Mouse (Mus musculus): Measurements from ENCODE around the gene Atf6b. TPM values are rescaled to one million over a fixed set of nuclear protein-coding genes. Genes with fewer than 3 reads are reported as not detected.

Gene Atf6b
- total and polyA plus RNA-seq, 3 experiments = 18.9 to 59.6 (median 34.3) TPM

GRCm38 (mm10) chr17:34621006-34621405, 25.9 kb upstream of the Atf6b start:
- Histone ChIP-seq H3K4me2 (ENCODE audit: insufficient read depth, low read depth, poor library complexity, severe bottlenecking) (no peak overlapping the region), H3K79me2 (replicated peaks; ENCODE audit: control insufficient read depth, extremely low read depth, insufficient read depth, poor library complexity, severe bottlenecking) (no peaks in the 10 kb centered on the region), H3K4me3 (replicated peaks in 1 of 3; ENCODE audit: low read depth in 2 of 3, low read length in 2 of 3, poor library complexity in 1 of 3) (no peak overlapping the region), H3K4me1 (ENCODE audit: control insufficient read depth in 1 of 2, insufficient read depth in 2 of 2) (peaks cover 2 to 3% of the 10 kb centered on the region in 2 experiments; a peak in 2 of 4 replicates), H3K36me3 (replicated peaks in 1 of 2; ENCODE audit: control insufficient read depth in 1 of 2, insufficient read depth in 1 of 2, low read length in 1 of 2) (no peaks in the 10 kb centered on the region), H3K9ac (ENCODE audit: insufficient read depth, low read depth) (no peak overlapping the region), H3K9me3 (replicated peaks; ENCODE audit: low read length) (no peaks in the 10 kb centered on the region), H3K27ac (ENCODE audit: insufficient read depth, low read depth) (no peak overlapping the region), H3K27me3 (replicated peaks) (peaks cover 9% of the 10 kb centered on the region)
- in situ Hi-C loops (cut with MboI; ENCODE audit: low pct_ligation_motif_present, low pct_unique_long_range_greater_than_20kb, low sequenced_read_pairs) = no loop called here
- TF ChIP-seq KAT2A (IDR thresholded peaks at IDR 0.05; ENCODE audit: insufficient replicate concordance, low read length) (no peak), IRF4 (IDR thresholded peaks at IDR 0.05; ENCODE audit: low read depth, low read length) (no peak), CHD1 (IDR thresholded peaks at IDR 0.05; ENCODE audit: low read depth, low read length) (no peak), CHD2 (IDR thresholded peaks at IDR 0.05; ENCODE audit: low read length) (no peak), RCOR1 (conservative IDR thresholded peaks at IDR 0.05; ENCODE audit: low read depth, low read length) (no peak), MXI1 (IDR thresholded peaks at IDR 0.05; ENCODE audit: low read depth, low read length) (no peak), JUN (IDR thresholded peaks at IDR 0.05; ENCODE audit: insufficient read depth, low read depth, low read length) (no peak), GABPA (IDR thresholded peaks at IDR 0.05; ENCODE audit: insufficient replicate concordance, low read depth, low read length) (no peak), USF1 (IDR thresholded peaks at IDR 0.05; ENCODE audit: low read depth, low read length) (no peak), MAX (IDR thresholded peaks at IDR 0.05; ENCODE audit: low read length) (no peak), ELF1 (IDR thresholded peaks at IDR 0.05; ENCODE audit: low read depth, low read length) (no peak), MEF2A (IDR thresholded peaks at IDR 0.05; ENCODE audit: borderline replicate concordance, low read depth, low read length) (no peak), POLR2A (IDR thresholded peaks at IDR 0.05; ENCODE audit: low read depth, low read length) (no peak), ZC3H11A (IDR thresholded peaks at IDR 0.05; ENCODE audit: low read depth, low read length) (no peak), HCFC1 (IDR thresholded peaks at IDR 0.05; ENCODE audit: low read depth, low read length) (no peak), SMC3 (IDR thresholded peaks at IDR 0.05; ENCODE audit: low read depth, low read length) (no peak), UBTF (IDR thresholded peaks at IDR 0.05; ENCODE audit: low read depth, low read length) (no peak), PAX5 (IDR thresholded peaks at IDR 0.05; ENCODE audit: low read length) (no peak)
- DNase-seq (ENCODE audit: extremely low read depth) = no peak
- dilution Hi-C loops (cut with MboI; ENCODE audit: extremely low pct_ligation_motif_present, extremely low pct_unique_long_range_greater_than_20kb, low sequenced_read_pairs) = no loop called here

- no peak overlapping the region for H3K4me2 ChIP-seq (ENCODE audit: insufficient read depth, low read depth, poor library complexity, severe bottlenecking)
- dilution Hi-C loops (cut with MboI; ENCODE audit: extremely low pct_ligation_motif_present, extremely low pct_unique_long_range_greater_than_20kb, low sequenced_read_pairs) = no loop called here
- no peaks in the 10 kb centered on the region for H3K79me2 ChIP-seq (replicated peaks; ENCODE audit: control insufficient read depth, extremely low read depth, insufficient read depth, poor library complexity, severe bottlenecking)
- peaks cover 29% of the 10 kb centered on the region for H3K27me3 ChIP-seq (replicated peaks)
- H3K4me1 ChIP-seq (ENCODE audit: control insufficient read depth in 1 of 2, insufficient read depth in 2 of 2) = peaks cover 4 to 6% of the 10 kb centered on the region in 2 experiments; a peak in 3 of 4 replicates
- H3K36me3 ChIP-seq (replicated peaks in 1 of 2; ENCODE audit: control insufficient read depth in 1 of 2, insufficient read depth in 1 of 2, low read length in 1 of 2) = no peaks in the 10 kb centered on the region
- H3K27ac ChIP-seq (ENCODE audit: insufficient read depth, low read depth) = no peak overlapping the region
- DNase-seq (ENCODE audit: extremely low read depth) = no peak
- TF ChIP-seq CHD2 (IDR thresholded peaks at IDR 0.05; ENCODE audit: low read length) (no peak), RAD21 (IDR thresholded peaks at IDR 0.05; ENCODE audit: low read depth, low read length) (peak; percentile 72), SMC3 (IDR thresholded peaks at IDR 0.05; ENCODE audit: low read depth, low read length) (peak; percentile 43), CTCF (conservative IDR thresholded peaks at IDR 0.05 in 1 of 2, IDR thresholded peaks at IDR 0.05 in 1 of 2; ENCODE audit: low read depth in 2 of 2, low read length in 2 of 2) (peak in 1 of 2 experiments; percentile 67; a peak in 3 of 4 replicates)
- H3K9me3 ChIP-seq (replicated peaks; ENCODE audit: low read length) = peaks cover 2% of the 10 kb centered on the region
- H3K4me3 ChIP-seq (replicated peaks in 1 of 3; ENCODE audit: low read depth in 2 of 3, low read length in 2 of 3, poor library complexity in 1 of 3) = no peak overlapping the region
- in situ Hi-C loops (cut with MboI; ENCODE audit: low pct_ligation_motif_present, low pct_unique_long_range_greater_than_20kb, low sequenced_read_pairs) = no loop called here
- H3K9ac ChIP-seq (ENCODE audit: insufficient read depth, low read depth) = no peak overlapping the region
Measured at GRCm38 (mm10) chr17:34623161-34623560, 23.8 kb upstream of the Atf6b start.

Data from CH12.LX (cell line).